Mouse (Mus musculus) stomach, embryonic 14.5 days (tissue): ENCODE measurements at regions not wholly inside any gene's neighbourhood (a gene's known extent, or its start where the extent isn't known, plus 50 kb on each side); places are given as distances from the start of the nearest gene placed in this dataset.

ENCODE experiments used
- ATAC-seq: fragments of 200-750 bp; cut with Nextera tagmentation; 2 replicates; pipeline ENCODE4 v1.8.0; 2017; ENCODE audit warnings: low read depth, moderate TSS enrichment; ENCODE audit not compliant: insufficient number of reproducible peaks, insufficient read depth, low FRiP score
- H3K27ac ChIP-seq: fragments of 300-500 bp; sonication (generic); 2 replicates; pipeline ENCODE4 v1.5.1; 2014; ENCODE audit warnings: mild to moderate bottlenecking, low read length, moderate library complexity, mixed read lengths
- H3K27me3 ChIP-seq: fragments of 300-500 bp; sonication (generic); 2 replicates; pipeline ENCODE4 v1.6.1; 2014; ENCODE audit warnings: low read length, control low read depth, mixed read lengths; ENCODE audit not compliant: control insufficient read depth, insufficient read depth
- H3K36me3 ChIP-seq: fragments of 300-500 bp; sonication (generic); 2 replicates; pipeline ENCODE4 v1.6.1; 2014; ENCODE audit warnings: mild to moderate bottlenecking, control low read depth, low read length, moderate library complexity, mixed read lengths; ENCODE audit not compliant: control insufficient read depth, insufficient read depth
- H3K4me1 ChIP-seq: fragments of 300-500 bp; sonication (generic); 2 replicates; pipeline ENCODE4 v1.6.1; 2014; ENCODE audit warnings: low read length, control low read depth, mixed read lengths; ENCODE audit not compliant: control insufficient read depth, insufficient read depth
- H3K4me2 ChIP-seq: fragments of 300-500 bp; sonication (generic); replicated peaks from 2 replicates; pipeline ENCODE4 v1.6.1; 2014; ENCODE audit warnings: low read depth, low read length, control low read depth
- H3K4me3 ChIP-seq: fragments of 300-500 bp; sonication (generic); 2 replicates; pipeline ENCODE4 v1.5.1; 2014; ENCODE audit warnings: low read depth, low read length, control low read depth
- H3K9ac ChIP-seq: fragments of 300-500 bp; sonication (generic); replicated peaks from 2 replicates; pipeline ENCODE4 v1.6.1; 2014; ENCODE audit warnings: low read depth, mild to moderate bottlenecking, control low read depth, low read length, moderate library complexity, mixed read lengths
- H3K9me3 ChIP-seq: fragments of 300-500 bp; sonication (generic); 2 replicates; pipeline ENCODE4 v1.6.1; 2016; ENCODE audit warnings: low read depth, low read length, control low read depth; ENCODE audit not compliant: control insufficient read depth
- WGBS: fragments of 180-500 bp; shearing (Covaris S2); extraction: QIAGEN DNeasy Blood & Tissue Kit; methylation state at CpG from one replicate; pipeline ENCODE4 v1.1.7; 2014; 5-methylcytosine and 5-hydroxymethylcytosine counted together

GRCm38 (mm10) chr4:22098605-22099004 lies 167.5 kb downstream of the Faxc start:
- Histone ChIP-seq H3K4me2 (no peak overlapping the region), H3K27ac (no peak overlapping the region), H3K4me1 (no peaks in the 10 kb centered on the region), H3K4me3 (no peak overlapping the region), H3K36me3 (no peaks in the 10 kb centered on the region), H3K9ac (no peak overlapping the region), H3K9me3 (no peaks in the 10 kb centered on the region), H3K27me3 (no peaks in the 10 kb centered on the region)
- 85% methylated on average over 9 of the region's 9 CpGs for WGBS
- no peak for ATAC-seq

GRCm38 (mm10) chr4:22102478-22102877 lies 171.3 kb downstream of the Faxc start:
- no peak overlapping the region for H3K27ac ChIP-seq

GRCm38 (mm10) chr4:22103001-22103587 lies 172.0 kb downstream of the Faxc start:
- Histone ChIP-seq H3K4me1 (no peaks in the 10 kb centered on the region), H3K27ac (no peak overlapping the region), H3K9me3 (no peaks in the 10 kb centered on the region), H3K4me3 (no peak overlapping the region), H3K27me3 (no peaks in the 10 kb centered on the region), H3K9ac (no peak overlapping the region), H3K4me2 (no peak overlapping the region), H3K36me3 (no peaks in the 10 kb centered on the region)
- WGBS, result 76% methylated on average over 8 of the region's 8 CpGs
- ATAC-seq, result no peak

More at GRCm38 (mm10) chr4:22102478-22102877, 171.3 kb downstream of the Faxc start:
- Histone ChIP-seq H3K4me1 (no peaks in the 10 kb centered on the region), H3K4me3 (no peak overlapping the region), H3K36me3 (no peaks in the 10 kb centered on the region), H3K9ac (no peak overlapping the region), H3K4me2 (no peak overlapping the region), H3K27me3 (no peaks in the 10 kb centered on the region), H3K9me3 (no peaks in the 10 kb centered on the region)
- no peak for ATAC-seq
- WGBS, result 81% methylated on average over 5 of the region's 5 CpGs

GRCm38 (mm10) chr4:22106883-22107282 lies 175.8 kb downstream of the Faxc start:
- Histone ChIP-seq H3K36me3 (no peaks in the 10 kb centered on the region), H3K27me3 (no peaks in the 10 kb centered on the region), H3K4me3 (no peak overlapping the region), H3K4me1 (no peaks in the 10 kb centered on the region), H3K9me3 (no peaks in the 10 kb centered on the region), H3K4me2 (no peak overlapping the region), H3K9ac (no peak overlapping the region), H3K27ac (no peak overlapping the region)
- ATAC-seq, result no peak
- WGBS, result 70% methylated on average over 9 of the region's 9 CpGs

- ATAC-seq, result no peak
- H3K4me3 ChIP-seq, result no peak overlapping the region
- H3K27ac ChIP-seq, result no peak overlapping the region
- no peaks in the 10 kb centered on the region for H3K27me3 ChIP-seq
- H3K9ac ChIP-seq, result no peak overlapping the region
- no peaks in the 10 kb centered on the region for H3K36me3 ChIP-seq
- no peaks in the 10 kb centered on the region for H3K9me3 ChIP-seq
- 52% methylated on average over 6 of the region's 6 CpGs for WGBS
- H3K4me2 ChIP-seq, result no peak overlapping the region
- no peaks in the 10 kb centered on the region for H3K4me1 ChIP-seq
These were observed 178.3 kb downstream of the Faxc start for GRCm38 (mm10) chr4:22109410-22109809.

- no peaks in the 10 kb centered on the region for H3K36me3 ChIP-seq
- no peaks in the 10 kb centered on the region for H3K9me3 ChIP-seq
- no peak overlapping the region for H3K27ac ChIP-seq
- 37% methylated on average over 8 of the region's 8 CpGs for WGBS
- H3K27me3 ChIP-seq, result no peaks in the 10 kb centered on the region
- no peak for ATAC-seq
- H3K4me3 ChIP-seq, result no peak overlapping the region
- H3K4me1 ChIP-seq, result no peaks in the 10 kb centered on the region
- H3K4me2 ChIP-seq, result no peak overlapping the region
- no peak overlapping the region for H3K9ac ChIP-seq
These were observed 179.3 kb downstream of the Faxc start for GRCm38 (mm10) chr4:22110400-22110799.

- H3K4me2 ChIP-seq, result no peak overlapping the region
- no peak for ATAC-seq
- no peaks in the 10 kb centered on the region for H3K36me3 ChIP-seq
- H3K27me3 ChIP-seq, result no peaks in the 10 kb centered on the region
- WGBS, result 58% methylated on average over 5 of the region's 5 CpGs
- H3K27ac ChIP-seq, result no peak overlapping the region
- H3K9me3 ChIP-seq, result no peaks in the 10 kb centered on the region
- H3K4me1 ChIP-seq, result no peaks in the 10 kb centered on the region
- H3K9ac ChIP-seq, result no peak overlapping the region
- H3K4me3 ChIP-seq, result no peak overlapping the region
These were observed 181.1 kb downstream of the Faxc start for GRCm38 (mm10) chr4:22112209-22112608.

GRCm38 (mm10) chr4:22114451-22114850 lies 183.3 kb downstream of the Faxc start:
- no peak for ATAC-seq
- H3K27ac ChIP-seq, result no peak overlapping the region
- H3K27me3 ChIP-seq, result no peaks in the 10 kb centered on the region
- no peak overlapping the region for H3K4me3 ChIP-seq
- no peak overlapping the region for H3K4me2 ChIP-seq
- H3K9ac ChIP-seq, result no peak overlapping the region
- no peaks in the 10 kb centered on the region for H3K4me1 ChIP-seq
- H3K36me3 ChIP-seq, result no peaks in the 10 kb centered on the region
- H3K9me3 ChIP-seq, result no peaks in the 10 kb centered on the region

- no peak overlapping the region for H3K4me3 ChIP-seq
- no peak for ATAC-seq
- H3K27me3 ChIP-seq, result no peaks in the 10 kb centered on the region
- no peak overlapping the region for H3K9ac ChIP-seq
- H3K36me3 ChIP-seq, result no peaks in the 10 kb centered on the region
- no peaks in the 10 kb centered on the region for H3K9me3 ChIP-seq
- 47% methylated on average over 3 of the region's 3 CpGs for WGBS
- no peak overlapping the region for H3K27ac ChIP-seq
- H3K4me1 ChIP-seq, result no peaks in the 10 kb centered on the region
- H3K4me2 ChIP-seq, result no peak overlapping the region
These were observed 188.7 kb downstream of the Faxc start for GRCm38 (mm10) chr4:22119877-22120276.
